Mouse (Mus musculus): Measurements from ENCODE around the gene Musk.

Gene Musk

DNA sequence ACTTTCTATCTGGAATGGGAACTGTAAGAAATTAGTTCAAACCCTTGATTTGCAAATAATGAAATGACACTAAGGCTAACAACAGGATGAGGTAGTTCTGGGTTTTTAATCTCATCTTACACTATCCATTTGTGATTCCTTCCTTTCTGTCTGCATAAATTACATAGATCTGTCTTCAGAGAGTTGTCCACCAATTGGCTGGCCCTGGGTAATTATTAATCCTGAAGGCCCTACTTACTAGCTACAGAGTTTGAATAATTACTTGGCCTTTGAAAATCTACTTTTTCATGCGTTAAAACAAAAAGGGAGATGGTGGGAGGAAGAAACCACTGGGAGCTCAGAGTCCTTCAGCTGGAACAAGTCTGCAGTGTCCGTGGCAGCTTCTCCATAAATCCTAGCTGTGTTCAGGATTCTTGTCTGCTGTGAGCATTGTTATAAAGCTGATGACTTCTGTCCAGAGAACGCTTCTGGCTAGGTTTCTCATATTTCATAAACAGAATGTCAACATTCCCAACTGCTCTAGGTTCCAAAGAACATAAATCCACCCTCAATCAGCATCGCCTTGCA, 29.3 kb downstream of the Musk start:
- no peak for DNase-seq (ENCODE audit: low read depth, low spot score)

DNA sequence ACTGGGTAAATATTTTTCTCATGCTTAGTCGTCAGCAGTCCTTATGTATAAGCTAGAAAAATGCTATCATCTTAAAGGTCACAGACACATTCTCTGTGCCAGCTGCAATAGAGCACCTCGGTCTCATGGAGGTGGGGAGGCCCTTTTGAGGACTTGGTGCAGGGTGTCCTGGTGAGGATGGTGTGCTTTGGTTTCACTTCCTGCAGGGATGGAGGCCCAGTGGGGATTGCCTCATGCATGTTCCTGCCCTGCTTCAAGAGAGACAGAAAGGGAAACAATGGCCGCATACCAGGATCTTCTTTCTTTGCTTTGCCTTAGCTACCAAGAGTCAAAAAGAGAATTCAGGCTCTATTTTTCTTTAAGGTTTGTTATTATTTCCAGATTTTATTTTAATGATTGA, 31.8 kb downstream of the Musk start:
- no peak for DNase-seq (ENCODE audit: low read depth, low spot score)

- no peak for DNase-seq (ENCODE audit: low read depth, low spot score)
These were observed 34.5 kb downstream of the Musk start for GRCm38 (mm10) chr4:58320293-58320692.

DNA sequence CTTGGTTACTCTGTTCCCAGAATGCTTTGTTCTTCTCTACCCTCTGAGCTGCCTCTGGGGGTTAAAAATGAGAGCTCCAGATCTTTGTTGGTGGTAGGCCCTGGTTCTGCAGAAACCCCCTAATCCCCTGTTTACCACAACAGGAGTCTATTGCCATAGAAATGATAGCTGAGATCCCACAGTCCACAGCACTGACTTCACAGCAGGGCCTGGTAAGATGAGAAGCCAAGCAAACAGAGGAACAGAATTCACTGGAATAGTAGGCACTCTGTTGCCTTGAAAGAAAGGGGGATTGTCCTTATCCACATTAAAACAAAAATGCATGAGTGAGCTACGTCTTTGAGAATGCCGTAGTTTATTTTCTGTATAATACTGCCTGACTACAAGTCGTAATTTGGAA, 41.0 kb downstream of the Musk start:
- DNase-seq (ENCODE audit: low read depth, low spot score) = peak; percentile 63

DNA sequence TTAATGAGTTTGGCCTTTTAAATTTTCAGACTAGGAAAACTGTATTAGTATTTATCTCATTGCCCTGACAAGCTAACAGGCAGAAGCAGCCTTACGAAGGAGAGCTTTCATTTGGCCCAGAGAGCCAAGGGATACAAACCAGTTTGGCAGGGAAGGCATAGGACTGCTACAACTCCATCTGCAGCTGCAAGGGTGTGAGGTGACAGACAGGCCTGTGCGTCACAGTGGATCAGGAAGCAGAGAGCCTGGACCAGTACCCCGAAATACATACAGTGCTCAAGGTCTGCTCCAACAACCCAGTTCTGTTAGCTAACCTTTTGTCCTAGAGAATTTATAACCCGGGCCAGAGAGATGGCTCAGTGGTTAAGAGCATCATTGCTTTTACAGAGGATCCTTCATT, 42.5 kb downstream of the Musk start:
- DNase-seq (ENCODE audit: low read depth, low spot score) = no peak

DNA sequence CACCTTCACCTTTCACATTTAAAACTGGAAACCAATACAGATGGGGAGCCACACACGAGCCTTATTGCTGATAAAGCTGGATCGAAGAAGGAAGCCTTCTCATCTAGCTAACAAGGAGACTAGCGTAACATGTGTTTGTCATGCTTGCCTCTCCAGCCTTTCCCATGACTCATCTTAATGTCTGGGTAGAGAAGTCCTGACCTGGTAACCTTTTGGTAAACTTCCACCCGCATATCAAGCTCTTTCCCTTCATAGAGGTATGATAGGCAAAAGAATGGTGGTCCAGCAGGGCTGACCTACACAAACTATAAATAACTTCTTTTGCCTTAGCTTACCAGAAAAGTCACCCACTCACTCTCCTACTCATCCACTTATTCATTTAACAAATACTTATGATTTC, 44.3 kb downstream of the Musk start:
- no peak for DNase-seq (ENCODE audit: low read depth, low spot score)

DNA sequence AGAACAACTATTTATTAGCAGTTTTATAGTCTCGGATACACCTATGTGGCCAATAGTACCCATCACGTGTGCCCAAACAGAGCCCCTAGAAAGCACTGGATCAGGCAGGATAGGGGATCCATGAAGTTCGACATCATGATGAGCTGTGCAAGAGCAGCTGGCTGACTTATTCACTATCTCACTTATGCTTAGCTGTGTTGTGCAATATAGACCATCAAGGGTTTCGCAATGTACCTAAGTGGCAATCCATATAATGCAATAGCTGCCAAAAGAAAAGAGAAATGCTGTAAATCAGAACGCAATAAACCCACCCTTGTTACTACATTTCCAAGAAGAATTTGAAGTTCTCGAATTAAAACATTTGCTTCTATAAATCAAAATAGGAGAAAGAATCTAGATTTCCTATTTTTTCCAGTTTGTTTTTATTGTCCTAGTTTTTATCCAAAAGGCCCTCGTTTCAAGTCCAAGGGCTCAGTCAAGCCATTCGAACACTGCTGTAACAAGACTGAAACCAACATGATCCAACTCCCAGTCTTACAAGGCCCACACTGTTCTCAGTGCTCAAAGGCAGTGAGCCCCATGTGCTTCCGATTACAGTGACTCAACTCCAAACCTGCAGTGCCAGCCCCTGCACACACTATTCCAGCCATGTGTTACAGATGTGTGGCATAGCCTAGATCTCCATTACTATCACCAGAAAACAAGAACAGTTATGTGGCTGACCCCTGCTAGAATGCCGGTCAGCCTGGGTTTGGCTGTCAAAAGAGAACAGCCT, 45.3 kb downstream of the Musk start:
- no peak for DNase-seq (ENCODE audit: low read depth, low spot score)

GRCm38 (mm10) chr4:58332394-58332793, 46.6 kb downstream of the Musk start:
- no peak for DNase-seq (ENCODE audit: low read depth, low spot score)

- no peak for DNase-seq (ENCODE audit: low read depth, low spot score)
These were observed 50.5 kb downstream of the Musk start for GRCm38 (mm10) chr4:58336227-58336626.

DNA sequence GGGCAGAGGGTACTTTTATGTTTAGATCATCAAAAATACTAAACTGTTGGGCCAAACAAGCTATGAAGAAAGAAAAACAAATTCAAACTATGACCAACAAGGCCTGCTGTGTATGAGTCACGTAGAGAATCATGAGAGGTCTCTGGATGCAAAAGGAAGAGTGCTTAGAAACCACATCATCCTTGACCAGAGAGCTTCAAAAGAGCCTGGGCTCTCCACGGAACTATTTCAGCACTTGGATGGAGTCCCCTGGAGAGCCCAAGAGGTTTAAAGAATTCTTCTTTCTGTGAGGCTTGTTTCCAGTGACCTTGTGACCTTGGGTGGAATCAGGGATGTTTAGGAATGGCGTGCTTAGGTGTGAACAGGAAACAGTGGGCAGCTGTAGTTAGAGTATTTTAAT, 53.5 kb downstream of the Musk start:
- DNase-seq (ENCODE audit: low read depth, low spot score) = no peak

DNA sequence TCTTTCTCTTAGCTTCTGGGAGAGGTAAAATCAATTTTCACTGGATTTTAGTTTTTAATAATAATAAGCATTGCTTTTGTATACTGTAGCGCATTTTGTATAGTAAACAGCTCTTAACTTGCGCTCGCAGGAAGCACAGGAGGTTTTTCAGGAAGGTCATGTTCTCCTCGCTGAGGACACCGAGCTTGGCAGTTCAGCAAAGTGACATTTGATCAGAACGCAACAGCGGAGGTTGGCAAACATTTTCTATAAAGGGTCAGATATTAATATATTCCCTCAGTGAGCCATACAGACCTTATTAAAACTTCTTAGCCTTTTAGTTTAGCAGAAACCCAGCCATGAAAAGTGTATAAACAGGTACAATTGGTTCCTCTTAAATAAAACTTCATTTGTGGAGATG, 64.4 kb downstream of the Musk start:
- DNase-seq (ENCODE audit: low read depth, low spot score) = no peak

- DNase-seq (ENCODE audit: low read depth, low spot score) = no peak
These were observed 65.4 kb downstream of the Musk start for GRCm38 (mm10) chr4:58351165-58351564.

DNA sequence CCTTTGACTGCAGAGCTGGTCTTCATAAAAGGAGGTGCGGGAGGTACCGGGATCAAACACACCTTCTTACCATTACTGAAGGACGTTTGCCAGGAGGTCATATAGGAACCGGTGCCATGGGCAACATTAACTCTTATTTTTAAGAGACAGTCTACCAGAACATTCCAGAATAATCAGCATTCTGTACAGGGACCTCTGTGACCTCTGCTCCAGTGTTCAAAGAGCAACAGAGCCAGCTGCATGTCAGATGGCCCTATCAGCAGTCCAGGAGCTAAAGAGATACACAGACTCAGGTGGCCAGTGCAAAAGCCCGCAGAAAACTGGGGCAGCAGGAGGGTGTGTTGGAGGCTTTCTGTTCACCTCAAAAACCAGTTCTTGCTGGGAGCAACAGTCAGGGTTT, 65.8 kb downstream of the Musk start:
- DNase-seq (ENCODE audit: low read depth, low spot score) = no peak

DNA sequence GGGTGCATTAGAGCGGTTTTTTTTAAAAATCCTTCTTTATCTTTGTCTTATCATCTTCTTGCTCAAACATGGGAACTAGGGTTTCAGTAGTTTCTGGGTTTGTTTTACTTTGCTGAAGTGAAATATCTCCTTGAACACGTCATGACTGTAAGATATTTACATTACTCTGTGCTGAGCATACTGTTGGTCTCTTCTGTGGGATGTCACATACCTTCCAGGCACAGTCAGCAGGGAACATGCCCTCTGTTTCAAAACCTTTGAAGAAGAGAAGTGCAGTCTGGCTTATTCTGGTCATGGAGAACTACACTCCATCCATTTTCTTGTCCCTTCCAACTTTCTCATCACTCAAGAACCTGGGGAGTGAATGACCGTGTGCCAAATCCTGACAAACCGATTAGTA, 73.2 kb downstream of the Musk start:
- DNase-seq (ENCODE audit: low read depth, low spot score) = no peak

DNA sequence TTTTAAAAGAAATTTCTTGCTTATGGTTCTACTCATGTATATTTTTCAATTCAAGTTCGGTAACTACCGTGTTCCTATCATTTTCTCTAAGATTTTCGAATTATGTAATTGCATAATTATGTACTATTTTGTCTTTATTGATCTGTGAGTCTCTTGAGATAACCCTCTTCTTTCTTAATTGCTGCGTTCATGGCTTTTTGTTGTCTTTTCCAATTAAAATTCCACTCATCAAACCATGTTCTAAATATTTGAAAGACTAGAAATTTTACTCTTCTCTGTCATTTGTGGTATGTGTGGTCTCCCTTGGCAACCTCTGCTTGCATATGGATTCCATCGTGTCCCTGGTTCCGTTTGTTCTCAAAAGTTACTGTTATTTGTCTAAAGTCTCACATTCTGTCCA, 79.6 kb downstream of the Musk start:
- DNase-seq (ENCODE audit: low read depth, low spot score) = no peak

DNA sequence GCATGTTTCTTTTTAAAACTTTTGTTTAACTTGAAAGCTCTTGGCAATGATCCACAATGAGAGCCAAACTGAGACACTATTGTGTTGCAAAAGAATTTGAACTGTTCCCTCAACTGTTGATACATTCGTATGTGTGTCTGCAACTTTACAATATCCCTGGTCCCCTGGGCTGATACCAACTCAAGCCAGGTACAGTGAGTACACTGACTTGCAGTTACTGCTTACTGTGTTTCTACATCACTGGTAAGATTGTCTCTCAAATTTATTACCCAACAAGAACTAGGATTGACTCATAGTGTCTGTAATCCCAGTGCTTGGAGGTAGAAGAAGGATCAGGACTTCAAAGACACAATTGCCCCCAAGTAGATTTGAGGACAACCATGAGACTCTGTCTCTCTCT, 85.3 kb downstream of the Musk start:
- no peak for DNase-seq (ENCODE audit: low read depth, low spot score)

GRCm38 (mm10) chr4:58373599-58373998, 87.8 kb downstream of the Musk start:
- no peak for DNase-seq (ENCODE audit: low read depth, low spot score)

DNA sequence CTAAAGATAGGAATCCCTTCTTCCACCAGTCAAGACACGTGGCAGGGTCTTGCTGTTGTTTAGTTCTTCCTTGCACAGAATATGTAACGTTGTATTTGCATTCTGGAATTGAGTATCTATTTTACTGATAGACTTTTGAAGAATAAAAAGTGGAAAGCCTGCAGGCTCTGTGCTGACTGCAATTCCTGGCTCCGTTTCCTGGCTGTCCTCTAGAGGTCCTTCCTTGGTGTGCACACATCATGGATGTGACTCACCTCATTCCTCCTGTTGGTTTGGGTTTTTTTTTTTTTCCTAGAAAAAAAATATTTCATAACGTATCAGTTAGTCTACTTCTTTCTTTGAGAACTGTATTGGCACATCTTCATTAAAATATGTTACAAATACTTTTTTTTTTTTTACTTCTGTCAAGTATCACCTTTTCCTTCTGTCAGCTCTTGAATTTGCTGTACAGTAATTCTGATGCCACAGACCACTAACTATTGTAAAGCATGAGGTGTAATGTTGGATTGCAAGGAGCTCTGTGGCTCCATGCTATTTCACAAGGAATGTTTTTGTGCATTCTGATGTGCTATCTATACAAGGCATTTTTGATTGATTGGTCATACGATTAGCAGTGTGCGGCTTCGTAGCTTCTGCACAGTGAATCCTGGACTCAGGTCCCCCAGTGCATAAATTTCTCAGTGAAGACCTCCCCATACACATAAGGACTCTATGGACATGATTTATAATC, 88.5 kb downstream of the Musk start:
- DNase-seq (ENCODE audit: low read depth, low spot score) = no peak

- DNase-seq (ENCODE audit: low read depth, low spot score) = no peak
These were observed 93.4 kb downstream of the Musk start for GRCm38 (mm10) chr4:58379186-58379585.

- DNase-seq (ENCODE audit: low read depth, low spot score) = no peak
These were observed 115.1 kb downstream of the Musk start for GRCm38 (mm10) chr4:58400861-58401341.

GRCm38 (mm10) chr4:58401973-58402501, 116.3 kb downstream of the Musk start:
- DNase-seq (ENCODE audit: low read depth, low spot score) = no peak
